Mouse (Mus musculus) heart, postnatal 10 days (tissue): ENCODE data around the gene Slc37a3. TPM values are rescaled to one million over a fixed set of nuclear protein-coding genes. Genes with fewer than 3 reads are reported as not detected.

ENCODE experiments used
- total RNA-seq, 2 experiments: library from RNA; stranded (reverse); gene quantifications; 2 replicates each; pipeline ENCODE4 v1.2.3; 2021

Gene Slc37a3
- total RNA-seq, 2 experiments from 2014 or later = 29.9 to 37.7 TPM

Other genes with a start within 250 kb of the Slc37a3 start
- gene Kdm7a, start 170.9 kb downstream of the Slc37a3 start, total RNA-seq = 10 to 100 TPM; 17.6 to 21.0 TPM
- under 1 TPM; 0.22 to 0.32 TPM for gene Rab19, start 3.5 kb upstream of the Slc37a3 start, total RNA-seq
- 10 to 100 TPM; 52.7 to 84.4 TPM for gene Mkrn1, start 42.8 kb upstream of the Slc37a3 start, total RNA-seq
- 10 to 100 TPM; 22.9 to 23.7 TPM for gene Dennd2a, start 180.2 kb upstream of the Slc37a3 start, total RNA-seq
- gene Adck2, start 196.2 kb upstream of the Slc37a3 start, total RNA-seq = 10 to 100 TPM; 19.2 to 19.4 TPM
- gene Gm42420, start 208.1 kb upstream of the Slc37a3 start, total RNA-seq = 1 to 10 TPM in 1 of 2 experiments, not detected in 1; 1.6 TPM
- gene Ndufb2, start 214.9 kb upstream of the Slc37a3 start, total RNA-seq = 100 to 1,000 TPM; 533 to 539 TPM